Mouse (Mus musculus): Measurements from ENCODE around the gene 1700086D15Rik.
A peak's percentile ranks its signal among the peaks of the same experiment; 100 is the strongest.

- TF ChIP-seq CTCF (IDR thresholded peaks at IDR 0.05; ENCODE audit: low read depth) (peak; percentile 54), EP300 (IDR thresholded peaks at IDR 0.05; ENCODE audit: low read depth) (no peak)
These were observed 51.9 kb downstream of the 1700086D15Rik start for GRCm38 (mm10) chr11:65107734-65108171.
